Mouse (Mus musculus) heart, embryonic 14.5 days (tissue): ENCODE results near the gene Fxr2. TPM values are rescaled to one million over a fixed set of nuclear protein-coding genes. Genes with fewer than 3 reads are reported as not detected.

Experiments
- ATAC-seq: fragments of 200-750 bp; cut with Nextera tagmentation; 2 replicates; pipeline ENCODE4 v1.8.0; 2017; ENCODE audit warnings: low read depth, moderate TSS enrichment; ENCODE audit not compliant: insufficient number of reproducible peaks, insufficient read depth, low FRiP score
- H3K27ac ChIP-seq, 2 experiments: fragments of 200-500 bp in 1 of 2; fragments of 300-500 bp in 1 of 2; sonication (generic) in 1 of 2; replicated peaks in 1 of 2; 2 replicates each; pipeline ENCODE4 v1.5.1; 2012 to 2014; ENCODE audit warnings: low read depth in 2 of 2, low read length in 2 of 2, control low read depth in 1 of 2, mild to moderate bottlenecking in 1 of 2, mixed read lengths in 1 of 2; ENCODE audit not compliant: control insufficient read depth in 1 of 2, insufficient read depth in 1 of 2
- H3K27me3 ChIP-seq: fragments of 300-500 bp; sonication (generic); 2 replicates; pipeline ENCODE4 v1.6.1; 2014; ENCODE audit warnings: mild to moderate bottlenecking, low read length, control low read depth; ENCODE audit not compliant: control insufficient read depth, insufficient read depth
- H3K36me3 ChIP-seq: fragments of 300-500 bp; sonication (generic); 2 replicates; pipeline ENCODE4 v1.6.1; 2014; ENCODE audit warnings: mild to moderate bottlenecking, control low read depth, low read length, mixed read lengths; ENCODE audit not compliant: control insufficient read depth, insufficient read depth
- H3K4me1 ChIP-seq, 2 experiments: fragments of 200-500 bp in 1 of 2; fragments of 300-500 bp in 1 of 2; sonication (generic) in 1 of 2; 2 replicates each; pipeline ENCODE4 v1.6.1; 2012 to 2014; ENCODE audit warnings: low read length in 2 of 2, control low read depth in 1 of 2, mixed read lengths in 1 of 2; ENCODE audit not compliant: control insufficient read depth in 2 of 2, insufficient read depth in 2 of 2
- H3K4me2 ChIP-seq: fragments of 300-500 bp; sonication (generic); 2 replicates; pipeline ENCODE4 v1.6.1; 2014; ENCODE audit warnings: mild to moderate bottlenecking, low read length
- H3K4me3 ChIP-seq, 2 experiments: fragments of 200-500 bp in 1 of 2; fragments of 300-500 bp in 1 of 2; sonication (generic) in 1 of 2; 2 replicates each; pipeline ENCODE4 v1.5.1; 2012 to 2014; ENCODE audit warnings: low read length in 2 of 2, mild to moderate bottlenecking in 2 of 2, control low read depth in 1 of 2, low read depth in 1 of 2, moderate library complexity in 1 of 2; ENCODE audit not compliant: control insufficient read depth in 1 of 2, insufficient read depth in 1 of 2
- H3K9ac ChIP-seq: fragments of 300-500 bp; sonication (generic); 2 replicates; pipeline ENCODE4 v1.6.1; 2014; ENCODE audit warnings: mild to moderate bottlenecking, low read length
- H3K9me3 ChIP-seq: fragments of 300-500 bp; sonication (generic); 2 replicates; pipeline ENCODE4 v1.6.1; 2016; ENCODE audit warnings: low read length, control low read depth; ENCODE audit not compliant: control insufficient read depth
- WGBS: fragments of 180-500 bp; shearing (Covaris S2); extraction: QIAGEN DNeasy Blood & Tissue Kit; methylation state at CpG from one replicate; pipeline ENCODE4 v1.1.7; 2014; 5-methylcytosine and 5-hydroxymethylcytosine counted together
- polyA plus RNA-seq: library from polyadenylated mRNA; unstranded; fragments of >200 nt; fragmentation: Nextera tagmentation; extraction: Ambion mirVana; gene quantifications from 2 replicates; pipeline ENCODE4 v1.2.1, GENCODE M21; 2014

Gene Fxr2
- polyA plus RNA-seq, 1 experiment from 2014 or later: 25.8 TPM

GRCm38 (mm10) chr11:69680136-69680855, 47.5 kb downstream of the Fxr2 start:
- no peak for ATAC-seq
- H3K27me3 ChIP-seq: no peaks in the 10 kb centered on the region
- H3K27ac ChIP-seq: 0 out of 4 replicates have a peak overlapping the region, but pooled peaks of 1 of the 2 experiments have one; percentile 1
- peak overlapping the region; percentile 92 for H3K4me2 ChIP-seq
- H3K4me1 ChIP-seq: peaks cover 3 to 19% of the 10 kb centered on the region in 2 experiments
- peak overlapping the region in 1 of 2 experiments; percentile 56; a peak in 2 of 4 replicates for H3K4me3 ChIP-seq
- peak overlapping the region; percentile 79; the same call in 1 of the 2 replicates for H3K9ac ChIP-seq
- no peaks in the 10 kb centered on the region for H3K9me3 ChIP-seq
- H3K36me3 ChIP-seq: peaks cover 51% of the 10 kb centered on the region
- whole genome bisulfite sequencing: 88% methylated on average over 29 of the region's 30 CpGs

- H3K9ac ChIP-seq: peak within 1 kb of the TSS; percentile 79
- peaks cover 13 to 31% of the 10 kb centered on the region in 2 experiments for H3K4me1 ChIP-seq
- H3K27me3 ChIP-seq: no peaks in the 10 kb centered on the region
- H3K36me3 ChIP-seq: peaks cover 39% of the 10 kb centered on the region
- WGBS: under 1% methylated on average over 71 of the region's 80 CpGs
- peak; percentile 92 for ATAC-seq
- H3K9me3 ChIP-seq: no peaks in the 10 kb centered on the region
- H3K27ac ChIP-seq: peak within 1 kb of the TSS; percentile 93
- H3K4me2 ChIP-seq: peak within 1 kb of the TSS; percentile 92
- H3K4me3 ChIP-seq: peak within 1 kb of the TSS; percentile 56 to 87
Measured at GRCm38 (mm10) chr11:69681314-69682208, 48.8 kb downstream of the Fxr2 start, which contains the start of gene Senp3. Senp3 (minus strand) TSS chr11:69682084.

- no peak for ATAC-seq
- Histone ChIP-seq H3K4me3 (peak overlapping the region; percentile 56 to 87), H3K9me3 (no peaks in the 10 kb centered on the region), H3K4me2 (peak overlapping the region; percentile 92), H3K27me3 (no peaks in the 10 kb centered on the region), H3K9ac (peak overlapping the region; percentile 79), H3K4me1 (peaks cover 16 to 35% of the 10 kb centered on the region in 2 experiments), H3K36me3 (peaks cover 31% of the 10 kb centered on the region), H3K27ac (peak overlapping the region; percentile 93)
- WGBS: 23% methylated on average over 24 of the region's 24 CpGs
Measured at GRCm38 (mm10) chr11:69682209-69682839, 49.5 kb downstream of the Fxr2 start.

- H3K27ac ChIP-seq: peak overlapping the region; percentile 93; a peak in 3 of 4 replicates
Measured at GRCm38 (mm10) chr11:69682840-69683533, 50.2 kb downstream of the Fxr2 start.

GRCm38 (mm10) chr11:69683576-69683975, 50.8 kb downstream of the Fxr2 start:
- Histone ChIP-seq H3K4me1 (peaks cover 16 to 35% of the 10 kb centered on the region in 2 experiments), H3K27ac (no peak overlapping the region)

More at GRCm38 (mm10) chr11:69682840-69683533, 50.2 kb downstream of the Fxr2 start:
- WGBS: 28% methylated on average over 12 of the region's 12 CpGs
- Histone ChIP-seq H3K4me2 (peak overlapping the region; percentile 92), H3K4me1 (peaks cover 16 to 35% of the 10 kb centered on the region in 2 experiments), H3K27me3 (no peaks in the 10 kb centered on the region), H3K9me3 (no peaks in the 10 kb centered on the region), H3K36me3 (peaks cover 24% of the 10 kb centered on the region), H3K4me3 (peak overlapping the region in 1 of 2 experiments; percentile 8; a peak in 1 of 4 replicates), H3K9ac (peak overlapping the region; percentile 54)
- no peak for ATAC-seq

GRCm38 (mm10) chr11:69684128-69684745, 51.4 kb downstream of the Fxr2 start:
- peaks cover 12% of the 10 kb centered on the region for H3K36me3 ChIP-seq
- 67% methylated on average over 12 of the region's 12 CpGs for WGBS
- H3K9me3 ChIP-seq: no peaks in the 10 kb centered on the region
- H3K9ac ChIP-seq: peak overlapping the region; percentile 31; the same call in 1 of the 2 replicates
- no peak overlapping the region for H3K27ac ChIP-seq
- H3K4me2 ChIP-seq: no peak overlapping the region
- no peaks in the 10 kb centered on the region for H3K27me3 ChIP-seq
- H3K4me1 ChIP-seq: peaks cover 16 to 35% of the 10 kb centered on the region in 2 experiments
- no peak for ATAC-seq
- no peak overlapping the region for H3K4me3 ChIP-seq

More at GRCm38 (mm10) chr11:69683576-69683975, 50.8 kb downstream of the Fxr2 start:
- Histone ChIP-seq H3K4me2 (no peak overlapping the region), H3K36me3 (peaks cover 19% of the 10 kb centered on the region), H3K27me3 (no peaks in the 10 kb centered on the region), H3K4me3 (no peak overlapping the region), H3K9ac (peak overlapping the region; percentile 31; the same call in 1 of the 2 replicates), H3K9me3 (no peaks in the 10 kb centered on the region)
- no peak for ATAC-seq
- WGBS: 73% methylated on average over 7 of the region's 7 CpGs
